ENCODE assay signal across 10 mouse cellular contexts in genomic region chr11:100387589-100388375, GRCm38 (mm10). TPM values are rescaled to one million over a fixed set of nuclear protein-coding genes. Genes with fewer than 3 reads are reported as not detected.
DNase-seq lines count a peak whose midpoint lies in the region; ATAC-seq and TF ChIP-seq lines count a peak whose summit lies in the region.
"Had no signal": no experiment of that assay in that cellular context is flagged by ENCODE, and none has a peak within 500 bp of the region (broad histone marks: within the 10 kb centered on the region; RNA-seq: fewer than 3 reads in every experiment).

No protein-coding gene starts in this region.

- H3K4me1 ChIP-seq in forebrain, postnatal 0 days (ENCODE audit: insufficient read depth) = peaks cover 5% of the 10 kb centered on the region; the same call in 1 of the 2 replicates
- peaks cover 13% of the 10 kb centered on the region; the same call in 1 of the 2 replicates for H3K4me1 ChIP-seq in forebrain, embryonic 12.5 days
- peaks cover 61% of the 10 kb centered on the region for H3K4me1 ChIP-seq in heart, embryonic 11.5 days (ENCODE audit: control insufficient read depth, insufficient read depth, low read length)

- 57% methylated on average over 14 of the region's 14 CpGs for WGBS in forebrain, postnatal 0 days
- 70% methylated on average over 13 of the region's 14 CpGs for WGBS in forebrain, embryonic 12.5 days
- 31% methylated on average over 14 of the region's 14 CpGs for WGBS in heart, embryonic 11.5 days (ENCODE audit: insufficient replicate concordance)

- peaks cover 30% of the 10 kb centered on the region for H3K36me3 ChIP-seq in forebrain, postnatal 0 days (ENCODE audit: insufficient read depth)
- H3K36me3 ChIP-seq in forebrain, embryonic 12.5 days (replicated peaks) = peaks cover 18% of the 10 kb centered on the region; the same call in 1 of the 2 replicates
- peaks cover 19% of the 10 kb centered on the region for H3K36me3 ChIP-seq in heart, embryonic 11.5 days (ENCODE audit: control insufficient read depth, insufficient read depth, low read length)

- peak; percentile 32 for DNase-seq in forebrain, postnatal 0 days
- peak; percentile 48 for DNase-seq in brain, embryonic 14.5 days (ENCODE audit: low read depth)
- peak; percentile 74 to 87 for DNase-seq in kidney, postnatal 25 days
- peak; percentile 53 to 64 for DNase-seq in right cerebral cortex, postnatal 10 days (ENCODE audit: low spot score in 2 of 2)
- no peak for DNase-seq in cerebellum, postnatal 36 days
- DNase-seq in ovary, postnatal 36 days (ENCODE audit: low spot score) = no peak

- ATAC-seq in forebrain, postnatal 0 days = peak; percentile 74
- ATAC-seq in forebrain, embryonic 12.5 days (ENCODE audit: low FRiP score) = no peak
- 0 out of 2 replicates have a peak, but pooled peaks have one; percentile 31 for ATAC-seq in heart, embryonic 11.5 days (replicated peaks; ENCODE audit: insufficient number of reproducible peaks, low FRiP score, low TSS enrichment)

- no peak overlapping the region for H3K4me2 ChIP-seq in forebrain, postnatal 0 days (ENCODE audit: low read depth)
- H3K4me2 ChIP-seq in forebrain, embryonic 12.5 days = no peak overlapping the region
- H3K4me2 ChIP-seq in heart, embryonic 11.5 days = peak overlapping the region; percentile 55

- no peak for TF ChIP-seq CTCF in forebrain, postnatal 0 days (IDR thresholded peaks at IDR 0.05; ENCODE audit: low read depth)
- TF ChIP-seq CTCF in brain, embryonic 14.5 days (IDR thresholded peaks at IDR 0.05; ENCODE audit: borderline replicate concordance, extremely low read depth, insufficient read depth, insufficient read length) = no peak

- TF ChIP-seq POLR2A in brain, embryonic 14.5 days (IDR thresholded peaks at IDR 0.05; ENCODE audit: borderline replicate concordance, extremely low read depth, insufficient read depth, insufficient read length, poor library complexity, severe bottlenecking) = no peak

- H3K9ac ChIP-seq in forebrain, postnatal 0 days = no peak overlapping the region
- H3K9ac ChIP-seq in forebrain, embryonic 12.5 days = no peak overlapping the region
- peak overlapping the region; percentile 43; the same call in 1 of the 2 replicates for H3K9ac ChIP-seq in heart, embryonic 11.5 days (ENCODE audit: low read depth, low read length)

- no peaks in the 10 kb centered on the region for H3K27me3 ChIP-seq in forebrain, postnatal 0 days (ENCODE audit: insufficient read depth, low read length)
- H3K27me3 ChIP-seq in forebrain, embryonic 12.5 days = no peaks in the 10 kb centered on the region
- H3K27me3 ChIP-seq in heart, embryonic 11.5 days (ENCODE audit: control insufficient read depth, insufficient read depth, low read length) = no peaks in the 10 kb centered on the region

- no peak overlapping the region for H3K4me3 ChIP-seq in forebrain, postnatal 0 days (ENCODE audit: low read depth, low read length)
- no peak overlapping the region for H3K4me3 ChIP-seq in forebrain, embryonic 12.5 days (replicated peaks)
- no peak overlapping the region for H3K4me3 ChIP-seq in heart, embryonic 11.5 days (ENCODE audit: low read depth, low read length)

- no peaks in the 10 kb centered on the region for H3K9me3 ChIP-seq in forebrain, postnatal 0 days (ENCODE audit: low read length)
- no peaks in the 10 kb centered on the region for H3K9me3 ChIP-seq in forebrain, embryonic 12.5 days
- no peaks in the 10 kb centered on the region for H3K9me3 ChIP-seq in heart, embryonic 11.5 days (replicated peaks; ENCODE audit: control insufficient read depth, low read length)

- H3K27ac ChIP-seq in forebrain, postnatal 0 days (ENCODE audit: low read depth, low read length) = no peak overlapping the region; the same call in 1 of the 2 replicates
- no peak overlapping the region for H3K27ac ChIP-seq in forebrain, embryonic 12.5 days
- H3K27ac ChIP-seq in heart, embryonic 11.5 days (ENCODE audit: low read depth, low read length) = peak overlapping the region; percentile 81

RNA-seq across cellular contexts. Expression of gene Jup, which starts 9.8 kb away (rescaled TPM):
- 76.6 and 106 TPM in 2 replicates for total RNA-seq in forebrain, postnatal 0 days (2014; rRNA removed)
- polyA plus RNA-seq in forebrain, postnatal 0 days (2015; fragmentation: Nextera tagmentation; extraction: Ambion mirVana) = 59.4 and 67.0 TPM in 2 replicates
- 37.6 and 40.5 TPM in 2 replicates for polyA plus RNA-seq in forebrain, embryonic 12.5 days (2016; fragmentation: Nextera tagmentation; extraction: Ambion mirVana)
- 69.6 and 94.2 TPM in 2 replicates for polyA plus RNA-seq in brain, embryonic 14.5 days (2012; rRNA removed)
- polyA plus RNA-seq in heart, embryonic 11.5 days (2014; fragmentation: Nextera tagmentation; extraction: Ambion mirVana) = 72.2 and 80.6 TPM in 2 replicates

RNA-seq across cellular contexts. Expression of gene P3h4, which starts 26.9 kb away (rescaled TPM):
- total RNA-seq in forebrain, postnatal 0 days (2014; rRNA removed) = 16.8 and 27.1 TPM in 2 replicates
- polyA plus RNA-seq in forebrain, postnatal 0 days (2015; fragmentation: Nextera tagmentation; extraction: Ambion mirVana) = 17.9 and 19.8 TPM in 2 replicates
- polyA plus RNA-seq in forebrain, embryonic 12.5 days (2016; fragmentation: Nextera tagmentation; extraction: Ambion mirVana) = 15.9 and 18.9 TPM in 2 replicates
- polyA plus RNA-seq in brain, embryonic 14.5 days (2012; rRNA removed) = 20.2 and 21.1 TPM in 2 replicates
- 67.2 and 70.6 TPM in 2 replicates for polyA plus RNA-seq in heart, embryonic 11.5 days (2014; fragmentation: Nextera tagmentation; extraction: Ambion mirVana)

RNA-seq across cellular contexts. Expression of gene Fkbp10, which starts 27.7 kb away (rescaled TPM):
- 18.1 and 34.6 TPM in 2 replicates for total RNA-seq in forebrain, postnatal 0 days (2014; rRNA removed)
- 23.3 and 23.4 TPM in 2 replicates for polyA plus RNA-seq in forebrain, postnatal 0 days (2015; fragmentation: Nextera tagmentation; extraction: Ambion mirVana)
- 27.0 and 32.1 TPM in 2 replicates for polyA plus RNA-seq in forebrain, embryonic 12.5 days (2016; fragmentation: Nextera tagmentation; extraction: Ambion mirVana)
- polyA plus RNA-seq in brain, embryonic 14.5 days (2012; rRNA removed) = 25.0 and 32.8 TPM in 2 replicates
- polyA plus RNA-seq in heart, embryonic 11.5 days (2014; fragmentation: Nextera tagmentation; extraction: Ambion mirVana) = 89.3 and 107 TPM in 2 replicates

RNA-seq across cellular contexts. Expression of gene Hap1, which starts 31.9 kb away (rescaled TPM):
- total RNA-seq in forebrain, postnatal 0 days (2014; rRNA removed) = 274 and 518 TPM in 2 replicates
- polyA plus RNA-seq in forebrain, postnatal 0 days (2015; fragmentation: Nextera tagmentation; extraction: Ambion mirVana) = 131 and 237 TPM in 2 replicates
- 96.3 and 116 TPM in 2 replicates for polyA plus RNA-seq in forebrain, embryonic 12.5 days (2016; fragmentation: Nextera tagmentation; extraction: Ambion mirVana)
- 188 and 226 TPM in 2 replicates for polyA plus RNA-seq in brain, embryonic 14.5 days (2012; rRNA removed)
- 3.0 and 3.4 TPM in 2 replicates for polyA plus RNA-seq in heart, embryonic 11.5 days (2014; fragmentation: Nextera tagmentation; extraction: Ambion mirVana)

RNA-seq across cellular contexts. Expression of gene Gast, which starts 53.6 kb away (rescaled TPM):
- not detected in 2 replicates for total RNA-seq in forebrain, postnatal 0 days (2014; rRNA removed)
- polyA plus RNA-seq in forebrain, postnatal 0 days (2015; fragmentation: Nextera tagmentation; extraction: Ambion mirVana) = 0.48 and 0.51 TPM in 2 replicates
- polyA plus RNA-seq in forebrain, embryonic 12.5 days (2016; fragmentation: Nextera tagmentation; extraction: Ambion mirVana) = 1.1 TPM in 1 of 2 replicates, not detected in the other
- polyA plus RNA-seq in brain, embryonic 14.5 days (2012; rRNA removed) = 0.60 and 0.66 TPM in 2 replicates
- not detected in 2 replicates for polyA plus RNA-seq in heart, embryonic 11.5 days (2014; fragmentation: Nextera tagmentation; extraction: Ambion mirVana)
- polyA plus RNA-seq: gonadal fat pad, adult 2 months; spleen, adult 2 months had no signal

Comparison
In these comparisons a context has a peak if more than half of its experiments do, and no peak if none do; other contexts are left out.
1. DNase-seq: peak in forebrain, postnatal 0 days (single experiment), brain, embryonic 14.5 days (single experiment), kidney, postnatal 25 days (2 of 2) and right cerebral cortex, postnatal 10 days (2 of 2); none in cerebellum, postnatal 36 days (0 of 2) and ovary, postnatal 36 days (single experiment).